Mouse (Mus musculus) liver, embryonic 15.5 days (tissue): ENCODE results near the gene Tubb4a. TPM values are rescaled to one million over a fixed set of nuclear protein-coding genes. Genes with fewer than 3 reads are reported as not detected.

Source experiments
- ATAC-seq: fragments of 200-750 bp; cut with Nextera tagmentation; 2 replicates; pipeline ENCODE4 v1.8.0; 2017; ENCODE audit warnings: moderate number of reproducible peaks, mild to moderate bottlenecking, moderate library complexity; ENCODE audit not compliant: insufficient read depth
- H3K27ac ChIP-seq: fragments of 300-500 bp; sonication (generic); replicated peaks from 2 replicates; pipeline ENCODE4 v1.5.1; 2015; ENCODE audit warnings: mild to moderate bottlenecking, inconsistent platforms
- H3K27me3 ChIP-seq: fragments of 300-500 bp; sonication (generic); 2 replicates; pipeline ENCODE4 v1.6.1; 2015; ENCODE audit warnings: mild to moderate bottlenecking, inconsistent platforms
- H3K36me3 ChIP-seq: fragments of 300-500 bp; sonication (generic); replicated peaks from 2 replicates; pipeline ENCODE4 v1.6.1; 2015; ENCODE audit warnings: moderate library complexity, mild to moderate bottlenecking, inconsistent platforms
- H3K4me1 ChIP-seq: fragments of 300-500 bp; sonication (generic); replicated peaks from 2 replicates; pipeline ENCODE4 v1.6.1; 2015; ENCODE audit warnings: inconsistent platforms
- H3K4me2 ChIP-seq: fragments of 300-500 bp; sonication (generic); 2 replicates; pipeline ENCODE4 v1.6.1; 2015; ENCODE audit warnings: moderate library complexity, mild to moderate bottlenecking, inconsistent platforms
- H3K4me3 ChIP-seq: fragments of 300-500 bp; sonication (generic); replicated peaks from 2 replicates; pipeline ENCODE4 v1.5.1; 2015; ENCODE audit warnings: mild to moderate bottlenecking, inconsistent platforms
- H3K9ac ChIP-seq: fragments of 300-500 bp; sonication (generic); 2 replicates; pipeline ENCODE4 v1.6.1; 2015; ENCODE audit warnings: moderate library complexity, mild to moderate bottlenecking, inconsistent platforms
- H3K9me3 ChIP-seq: fragments of 300-500 bp; sonication (generic); replicated peaks from 2 replicates; pipeline ENCODE4 v1.6.1; 2016; ENCODE audit warnings: inconsistent platforms
- WGBS: fragments of 180-500 bp; shearing (Covaris S2); methylation state at CpG from one replicate; pipeline ENCODE4 v1.1.7; 2015; ENCODE audit warnings: mixed read lengths; ENCODE audit not compliant: insufficient replicate concordance; 5-methylcytosine and 5-hydroxymethylcytosine counted together
- polyA plus RNA-seq: library from polyadenylated mRNA; unstranded; fragments of >200 nt; fragmentation: Nextera tagmentation; extraction: Ambion mirVana; gene quantifications from 2 replicates; pipeline ENCODE4 v1.2.1, GENCODE M21; 2015

Tubb4a gene
- polyA plus RNA-seq, 1 experiment from 2014 or later = 0.31 TPM

DNA sequence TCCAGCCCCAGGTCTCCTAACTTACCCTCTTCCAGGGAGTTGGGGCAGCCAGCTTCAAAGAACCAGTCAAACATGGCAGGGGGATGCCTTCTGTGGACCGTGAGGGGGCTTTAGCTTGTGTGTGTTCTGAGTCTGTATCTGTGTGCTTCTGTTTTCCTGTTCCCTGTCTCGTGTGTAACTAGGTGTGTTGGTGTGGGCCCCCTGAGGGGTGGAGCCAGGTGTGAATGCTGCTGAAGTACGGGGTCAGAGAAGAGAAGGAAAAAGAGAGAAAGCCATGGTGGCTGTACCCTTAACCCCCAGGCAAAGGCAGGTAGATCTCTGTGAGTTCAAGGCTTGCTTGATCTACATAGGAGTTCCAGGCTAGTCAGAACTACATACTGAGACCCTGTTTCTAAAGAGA is 10.7 kb downstream of the Tubb4a start:
- ATAC-seq = no peak
- Histone ChIP-seq H3K4me3 (no peak overlapping the region), H3K9ac (no peak overlapping the region), H3K4me1 (peaks cover 2% of the 10 kb centered on the region; the same call in 1 of the 2 replicates), H3K4me2 (no peak overlapping the region), H3K27ac (no peak overlapping the region), H3K9me3 (no peaks in the 10 kb centered on the region), H3K27me3 (0 out of 2 replicates have a peak, but pooled peaks cover 5% of the 10 kb centered on the region), H3K36me3 (no peaks in the 10 kb centered on the region)
- 42% methylated on average over 3 of the region's 3 CpGs for WGBS

- H3K4me3 ChIP-seq = no peak overlapping the region
- H3K9ac ChIP-seq = no peak overlapping the region
- H3K36me3 ChIP-seq = no peaks in the 10 kb centered on the region
- no peak for ATAC-seq
- 18% methylated on average over 11 of the region's 11 CpGs for WGBS
- H3K27ac ChIP-seq = no peak overlapping the region
- no peak overlapping the region for H3K4me2 ChIP-seq
- peaks cover 11% of the 10 kb centered on the region for H3K4me1 ChIP-seq
- no peaks in the 10 kb centered on the region for H3K9me3 ChIP-seq
- peaks cover 9% of the 10 kb centered on the region; the same call in 1 of the 2 replicates for H3K27me3 ChIP-seq
Measured at GRCm38 (mm10) chr17:57070699-57071098, 16.9 kb downstream of the Tubb4a start.

GRCm38 (mm10) chr17:57070272-57070671 is 17.3 kb downstream of the Tubb4a start:
- no peak overlapping the region for H3K27ac ChIP-seq

DNA sequence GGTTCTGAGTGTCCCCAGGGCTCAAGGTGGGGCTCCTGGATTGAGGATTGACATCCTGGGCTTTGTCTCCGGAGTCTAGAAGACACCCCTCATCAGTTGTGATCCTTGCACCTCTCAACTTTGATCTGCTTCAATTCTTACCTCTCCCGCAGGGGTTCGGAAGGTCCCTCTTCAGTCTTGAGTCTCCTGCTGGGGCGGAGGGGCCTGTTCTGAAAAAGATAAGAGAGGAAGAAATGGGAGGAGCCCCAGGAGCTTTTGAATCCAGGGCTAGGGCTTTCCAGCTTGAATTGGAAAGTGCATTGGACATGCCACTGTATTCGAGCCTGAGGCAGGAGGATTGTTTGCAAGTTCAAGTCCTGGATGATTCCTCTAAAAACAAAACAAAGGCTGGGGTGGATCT is 20.7 kb downstream of the Tubb4a start:
- peaks cover 19% of the 10 kb centered on the region for H3K4me1 ChIP-seq
- no peak overlapping the region for H3K4me3 ChIP-seq
- WGBS = 31% methylated on average over 5 of the region's 5 CpGs
- no peak overlapping the region for H3K4me2 ChIP-seq
- no peak overlapping the region for H3K27ac ChIP-seq
- ATAC-seq = no peak
- H3K9me3 ChIP-seq = no peaks in the 10 kb centered on the region
- no peaks in the 10 kb centered on the region for H3K36me3 ChIP-seq
- peaks cover 40% of the 10 kb centered on the region for H3K27me3 ChIP-seq
- H3K9ac ChIP-seq = no peak overlapping the region

More at GRCm38 (mm10) chr17:57070272-57070671, 17.3 kb downstream of the Tubb4a start:
- no peaks in the 10 kb centered on the region for H3K36me3 ChIP-seq
- H3K4me1 ChIP-seq = peaks cover 11% of the 10 kb centered on the region
- WGBS = 27% methylated on average over 9 of the region's 9 CpGs
- no peaks in the 10 kb centered on the region for H3K9me3 ChIP-seq
- H3K27me3 ChIP-seq = peaks cover 12% of the 10 kb centered on the region
- ATAC-seq = no peak
- H3K4me3 ChIP-seq = no peak overlapping the region
- no peak overlapping the region for H3K4me2 ChIP-seq
- no peak overlapping the region for H3K9ac ChIP-seq

DNA sequence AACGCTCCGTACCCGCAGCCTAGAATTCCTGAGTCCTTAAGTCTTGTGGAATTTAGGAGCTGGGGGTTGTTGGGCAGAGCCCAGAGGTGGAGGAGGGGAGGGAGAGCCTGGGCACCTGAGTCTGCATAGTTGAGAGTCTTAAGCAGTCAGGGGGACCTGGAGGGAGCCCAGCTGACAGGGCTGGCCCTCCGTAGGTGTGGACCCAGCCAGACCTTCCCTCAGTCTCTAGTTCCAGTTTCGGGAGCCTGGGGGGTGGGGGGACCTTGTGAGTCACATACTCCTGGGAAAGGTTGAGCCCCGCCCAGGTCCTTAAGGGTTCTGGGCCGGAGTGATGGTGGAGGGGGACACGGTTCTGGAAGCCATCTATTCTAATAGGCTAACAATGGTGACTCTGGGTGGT is 24.6 kb downstream of the Tubb4a start:
- Histone ChIP-seq H3K4me2 (peak overlapping the region; percentile 42), H3K27ac (no peak overlapping the region), H3K36me3 (no peaks in the 10 kb centered on the region), H3K9me3 (no peaks in the 10 kb centered on the region), H3K27me3 (peaks cover 74% of the 10 kb centered on the region), H3K4me1 (peaks cover 51% of the 10 kb centered on the region), H3K4me3 (peak overlapping the region; percentile 50), H3K9ac (0 out of 2 replicates have a peak overlapping the region, but pooled peaks have one; percentile 6)
- ATAC-seq = no peak
- 32% methylated on average over 8 of the region's 8 CpGs for WGBS

DNA sequence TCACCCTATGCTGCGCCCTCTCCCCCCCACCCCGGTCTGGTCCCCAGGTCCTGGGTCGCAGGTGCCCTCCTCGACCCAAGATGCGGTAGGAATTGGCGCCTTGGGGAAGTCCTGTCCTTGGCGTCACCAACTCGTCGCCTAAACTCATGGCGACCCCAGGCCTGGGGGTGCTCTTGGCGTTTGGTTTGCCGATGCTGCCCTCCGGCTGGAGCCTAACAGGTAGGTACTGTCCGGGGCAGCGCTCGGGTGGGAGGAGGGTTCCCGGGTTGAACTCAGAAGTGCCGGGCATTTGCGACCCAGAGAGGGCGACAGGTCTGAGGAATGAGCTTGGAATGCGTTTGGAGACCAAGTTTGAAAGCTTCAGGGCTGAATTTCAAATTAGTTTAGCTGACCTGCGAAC is 25.0 kb downstream of the Tubb4a start:
- H3K4me1 ChIP-seq = peaks cover 53% of the 10 kb centered on the region
- H3K4me2 ChIP-seq = peak overlapping the region; percentile 60
- H3K36me3 ChIP-seq = no peaks in the 10 kb centered on the region
- no peaks in the 10 kb centered on the region for H3K9me3 ChIP-seq
- H3K9ac ChIP-seq = 0 out of 2 replicates have a peak overlapping the region, but pooled peaks have one; percentile 6
- H3K27ac ChIP-seq = no peak overlapping the region; the same call in 1 of the 2 replicates
- 4% methylated on average over 22 of the region's 22 CpGs for WGBS
- no peak for ATAC-seq
- H3K27me3 ChIP-seq = peaks cover 79% of the 10 kb centered on the region
- H3K4me3 ChIP-seq = peak overlapping the region; percentile 50

- Histone ChIP-seq H3K4me3 (peak overlapping the region; percentile 50), H3K4me2 (peak overlapping the region; percentile 60), H3K9me3 (no peaks in the 10 kb centered on the region), H3K27ac (no peak overlapping the region; the same call in 1 of the 2 replicates), H3K36me3 (no peaks in the 10 kb centered on the region), H3K4me1 (peaks cover 51% of the 10 kb centered on the region), H3K9ac (0 out of 2 replicates have a peak overlapping the region, but pooled peaks have one; percentile 6), H3K27me3 (peaks cover 79% of the 10 kb centered on the region)
- 2% methylated on average over 39 of the region's 39 CpGs for WGBS
- peak; percentile 17; the same call in 1 of the 2 replicates for ATAC-seq
Measured at GRCm38 (mm10) chr17:57062011-57062521, 25.5 kb downstream of the Tubb4a start.

- Histone ChIP-seq H3K27ac (no peak overlapping the region), H3K4me3 (peak overlapping the region; percentile 64), H3K9me3 (no peaks in the 10 kb centered on the region), H3K27me3 (peaks cover 79% of the 10 kb centered on the region), H3K36me3 (no peaks in the 10 kb centered on the region), H3K4me2 (peak overlapping the region; percentile 91), H3K4me1 (peaks cover 42% of the 10 kb centered on the region), H3K9ac (no peak overlapping the region)
- no peak for ATAC-seq
- WGBS = 29% methylated on average over 10 of the region's 10 CpGs
Measured at GRCm38 (mm10) chr17:57061069-57061468, 26.5 kb downstream of the Tubb4a start.

DNA sequence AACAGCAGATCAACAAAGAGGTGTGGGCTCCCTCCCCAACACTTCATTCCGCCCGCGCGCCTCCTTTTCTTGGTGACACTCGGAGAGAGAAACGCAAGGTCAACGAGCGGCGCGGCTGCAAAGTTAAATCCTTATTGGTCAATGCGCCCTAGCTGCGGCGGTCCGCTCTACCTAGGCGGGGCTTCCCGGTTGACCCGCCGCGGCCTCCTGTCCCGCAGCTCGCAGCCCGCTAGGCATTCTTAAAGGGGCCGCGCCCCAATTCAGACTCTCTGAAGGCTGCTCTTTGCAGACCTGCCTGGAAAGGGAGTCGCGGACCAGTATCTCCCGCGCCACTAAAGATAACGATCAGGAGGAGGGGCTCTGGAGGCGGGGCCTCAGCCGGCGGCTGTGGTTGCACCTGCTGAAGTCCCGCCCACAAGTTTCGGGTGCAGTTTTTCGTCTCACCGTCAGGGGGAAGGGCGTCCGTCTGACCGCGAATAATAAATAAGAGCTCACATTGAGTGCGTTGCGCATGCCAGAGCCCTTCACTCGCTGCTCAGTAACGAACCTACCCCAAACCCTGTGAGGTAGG is 27.3 kb downstream of the Tubb4a start:
- Histone ChIP-seq H3K27me3 (peaks cover 76% of the 10 kb centered on the region), H3K9ac (peak overlapping the region; percentile 66), H3K36me3 (no peaks in the 10 kb centered on the region), H3K4me3 (peak overlapping the region; percentile 64), H3K4me1 (peaks cover 42% of the 10 kb centered on the region), H3K27ac (peak overlapping the region; percentile 75), H3K4me2 (peak overlapping the region; percentile 91), H3K9me3 (no peaks in the 10 kb centered on the region)
- WGBS = under 1% methylated on average over 44 of the region's 44 CpGs
- peak; percentile 80 for ATAC-seq

- peak within 1 kb of the TSS; percentile 91 for H3K4me2 ChIP-seq
- no peaks in the 10 kb centered on the region for H3K36me3 ChIP-seq
- H3K4me1 ChIP-seq = peaks cover 42% of the 10 kb centered on the region
- 1% methylated on average over 44 of the region's 45 CpGs for WGBS
- ATAC-seq = peak; percentile 22
- peaks cover 68% of the 10 kb centered on the region for H3K27me3 ChIP-seq
- H3K9me3 ChIP-seq = no peaks in the 10 kb centered on the region
- H3K9ac ChIP-seq = peak within 1 kb of the TSS; percentile 66
- peak within 1 kb of the TSS; percentile 75 for H3K27ac ChIP-seq
- peak within 1 kb of the TSS; percentile 64 for H3K4me3 ChIP-seq
Measured at GRCm38 (mm10) chr17:57059486-57059977, 28.1 kb downstream of the Tubb4a start, which contains the start of gene Slc25a23. TSS of gene Slc25a23 (minus strand) at chr17:57059863.

- Histone ChIP-seq H3K4me2 (peak within 1 kb of the TSS; percentile 91), H3K4me3 (peak within 1 kb of the TSS; percentile 64), H3K27me3 (peaks cover 63% of the 10 kb centered on the region), H3K27ac (peak within 1 kb of the TSS; percentile 75), H3K36me3 (no peaks in the 10 kb centered on the region), H3K4me1 (peaks cover 42% of the 10 kb centered on the region), H3K9ac (peak within 1 kb of the TSS; percentile 66), H3K9me3 (no peaks in the 10 kb centered on the region)
- WGBS = 5% methylated on average over 19 of the region's 22 CpGs
- ATAC-seq = no peak
Measured at GRCm38 (mm10) chr17:57058891-57059485, 28.6 kb downstream of the Tubb4a start, which contains the start of gene Crb3. TSS of gene Crb3 (plus strand) at chr17:57059105.
